Mouse (Mus musculus) kidney, adult 9 months (tissue): ENCODE measurements around the gene Fam240b.
"Not testable (repeated sequence)": the region's sequence is repeated elsewhere in the genome, so short reads cannot be mapped to it uniquely, and the experiment has no call there.

Source experiments
- DNase-seq: peaks from one replicate; pipeline ENCODE4 v3.0.0; 2022

The Fam240b gene

GRCm38 (mm10) chr13:64497692-64498091 lies at the start of gene Fam240b:
Gene Fam240b, minus strand, starts transcription at chr13:64497792.
- DNase-seq = no peak

GRCm38 (mm10) chr13:64530139-64530538 lies 32.5 kb upstream of the Fam240b start:
- no peak for DNase-seq

GRCm38 (mm10) chr13:64526515-64527285 lies 29.1 kb upstream of the Fam240b start:
- no peak for DNase-seq

- peak; percentile 7 for DNase-seq
These were observed 16.7 kb upstream of the Fam240b start for GRCm38 (mm10) chr13:64514247-64514646.

- no peak for DNase-seq
These were observed 14.0 kb upstream of the Fam240b start for GRCm38 (mm10) chr13:64511616-64512015.

DNA sequence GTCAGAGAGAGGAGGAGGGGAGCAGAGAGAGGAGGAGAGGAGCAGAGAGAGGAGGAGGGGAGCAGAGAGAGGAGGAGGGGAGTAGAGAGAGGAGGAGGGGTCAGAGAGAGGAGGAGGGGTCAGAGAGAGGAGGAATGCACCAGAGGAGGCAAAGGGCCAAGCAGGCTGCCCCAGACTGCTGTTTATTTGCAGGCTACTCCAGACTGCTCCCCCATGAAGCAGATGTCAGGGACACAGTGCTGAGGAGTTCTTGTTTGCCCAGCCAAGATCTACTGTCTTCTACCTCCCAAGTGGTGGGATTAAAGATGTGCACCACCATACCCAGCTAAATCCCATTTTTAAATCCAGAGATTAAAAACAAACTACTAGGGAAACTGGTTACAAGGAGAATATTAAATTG lies 9.8 kb upstream of the Fam240b start:
- DNase-seq = no peak

- no peak for DNase-seq
These were observed 5.2 kb upstream of the Fam240b start for GRCm38 (mm10) chr13:64502833-64503232.

- DNase-seq = no peak
These were observed 4.0 kb downstream of the Fam240b start for GRCm38 (mm10) chr13:64493586-64493985.

DNA sequence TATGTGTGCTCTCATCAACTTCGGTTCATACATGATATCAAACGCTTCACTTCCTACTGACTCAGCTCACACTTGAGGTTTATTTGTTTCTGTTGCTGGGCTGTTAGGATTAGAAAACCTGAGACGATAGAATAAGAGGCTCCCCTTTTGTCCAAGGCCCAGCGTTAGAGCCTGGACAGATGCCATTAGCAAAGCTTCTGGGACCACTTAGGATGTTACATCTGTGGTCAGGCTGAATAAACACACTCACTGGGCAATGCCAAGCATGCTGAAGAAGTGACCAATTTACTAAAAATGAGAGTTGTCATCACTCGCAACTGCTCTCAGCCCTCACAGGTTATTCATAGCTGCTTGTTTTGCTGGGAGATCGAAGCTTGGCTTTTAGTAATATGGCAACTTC lies 7.7 kb downstream of the Fam240b start:
- no peak for DNase-seq

DNA sequence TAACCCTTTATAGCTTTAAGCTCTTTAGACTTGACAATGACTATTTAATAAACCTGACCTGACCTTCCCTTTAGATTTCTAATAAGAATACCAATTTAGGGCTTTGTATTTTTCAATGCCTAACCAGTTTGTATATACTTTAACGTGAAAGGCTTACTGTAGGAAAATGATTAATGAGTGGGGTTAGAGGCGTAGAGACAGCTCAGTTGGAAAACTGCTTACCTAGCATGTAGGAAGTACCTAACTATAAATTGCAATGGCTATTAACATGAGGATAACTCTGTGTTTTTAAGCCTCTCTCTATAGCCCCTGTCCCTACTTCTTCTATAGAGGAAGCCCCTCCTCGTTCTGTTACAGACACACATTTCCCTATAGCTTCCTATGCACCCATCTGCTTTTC lies 17.6 kb downstream of the Fam240b start:
- no peak for DNase-seq

DNA sequence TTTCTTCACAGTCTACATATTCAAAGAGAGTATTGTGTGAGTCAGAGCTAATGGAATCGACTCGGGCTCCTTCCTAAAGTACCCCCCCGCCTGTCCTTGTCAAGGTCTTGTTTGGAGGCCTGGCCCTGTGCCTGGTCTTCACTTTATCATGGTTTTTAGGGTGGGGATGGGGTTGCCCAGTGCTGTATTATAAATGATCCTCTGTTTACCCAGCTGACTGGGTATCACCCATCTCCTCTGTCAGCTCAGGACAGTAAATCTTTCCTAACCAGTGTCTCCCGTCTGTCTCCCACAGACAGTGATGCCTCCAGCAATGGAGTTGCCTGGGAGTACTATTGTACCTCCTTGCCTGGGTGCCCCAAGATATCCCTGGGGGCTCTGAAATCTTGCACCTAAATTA lies 19.6 kb downstream of the Fam240b start:
- no peak for DNase-seq

GRCm38 (mm10) chr13:64467886-64468285 lies 29.7 kb downstream of the Fam240b start:
- DNase-seq = no peak

DNA sequence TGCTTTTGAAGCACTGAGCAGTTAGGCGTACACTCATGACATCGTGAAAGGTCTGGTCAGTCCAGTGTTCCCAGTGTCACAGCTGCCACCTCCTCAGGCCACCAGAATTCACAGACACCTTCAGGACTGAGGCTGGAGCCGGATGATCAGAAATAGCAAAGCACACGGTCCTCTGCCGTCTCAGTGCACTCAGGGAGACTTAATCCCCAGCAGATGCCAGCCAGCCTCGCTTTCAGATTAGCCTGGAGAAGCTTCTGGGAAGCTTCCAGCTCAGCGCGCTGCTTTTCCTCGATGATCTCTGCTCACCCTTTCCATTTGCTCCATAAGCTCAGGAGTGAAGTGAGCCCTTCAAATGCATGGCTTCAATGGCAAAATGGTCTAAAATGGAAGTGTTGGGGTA lies 32.4 kb downstream of the Fam240b start:
- DNase-seq = no peak

DNA sequence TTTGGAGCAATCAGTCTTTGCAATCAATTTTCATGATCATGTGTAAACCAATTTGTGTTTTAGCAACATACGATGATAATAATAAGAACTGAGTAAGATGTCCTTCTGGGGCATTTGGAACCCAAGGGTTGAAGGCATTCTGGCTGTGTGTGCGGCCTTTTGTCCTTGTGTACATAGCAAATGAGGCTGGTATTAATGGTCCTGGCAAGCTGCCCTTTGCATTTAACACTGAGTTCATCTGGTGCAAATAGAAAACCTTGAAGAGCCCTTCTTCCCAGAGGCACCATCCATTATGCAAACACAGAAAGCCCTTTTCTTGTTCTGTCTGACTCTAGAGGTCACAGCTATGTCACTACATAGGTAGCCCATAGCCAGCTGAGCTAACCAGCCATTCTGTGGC lies 35.0 kb downstream of the Fam240b start:
- peak; percentile 40 for DNase-seq

DNA sequence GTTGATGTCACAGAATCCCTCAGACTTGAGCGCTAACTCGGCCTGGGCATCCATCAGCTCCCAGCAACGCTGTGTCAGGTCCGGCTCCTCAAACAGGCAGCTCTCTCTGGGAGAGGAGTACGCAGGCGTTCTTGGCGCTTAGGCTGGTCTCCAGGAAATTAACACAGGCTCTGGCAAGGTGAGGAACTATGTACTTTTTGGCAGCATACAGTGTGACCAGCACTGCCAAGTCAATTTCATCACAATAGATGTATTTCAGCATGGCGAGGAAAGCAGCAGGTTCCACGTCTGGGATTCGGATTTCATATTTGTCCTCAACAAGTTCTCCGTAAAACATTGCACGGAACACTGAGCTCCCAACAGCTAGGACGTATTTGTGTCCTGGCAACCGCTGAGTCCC lies 39.4 kb downstream of the Fam240b start:
- DNase-seq = no peak

GRCm38 (mm10) chr13:64457225-64457978 lies 40.2 kb downstream of the Fam240b start:
- DNase-seq = not testable (repeated sequence)

DNA sequence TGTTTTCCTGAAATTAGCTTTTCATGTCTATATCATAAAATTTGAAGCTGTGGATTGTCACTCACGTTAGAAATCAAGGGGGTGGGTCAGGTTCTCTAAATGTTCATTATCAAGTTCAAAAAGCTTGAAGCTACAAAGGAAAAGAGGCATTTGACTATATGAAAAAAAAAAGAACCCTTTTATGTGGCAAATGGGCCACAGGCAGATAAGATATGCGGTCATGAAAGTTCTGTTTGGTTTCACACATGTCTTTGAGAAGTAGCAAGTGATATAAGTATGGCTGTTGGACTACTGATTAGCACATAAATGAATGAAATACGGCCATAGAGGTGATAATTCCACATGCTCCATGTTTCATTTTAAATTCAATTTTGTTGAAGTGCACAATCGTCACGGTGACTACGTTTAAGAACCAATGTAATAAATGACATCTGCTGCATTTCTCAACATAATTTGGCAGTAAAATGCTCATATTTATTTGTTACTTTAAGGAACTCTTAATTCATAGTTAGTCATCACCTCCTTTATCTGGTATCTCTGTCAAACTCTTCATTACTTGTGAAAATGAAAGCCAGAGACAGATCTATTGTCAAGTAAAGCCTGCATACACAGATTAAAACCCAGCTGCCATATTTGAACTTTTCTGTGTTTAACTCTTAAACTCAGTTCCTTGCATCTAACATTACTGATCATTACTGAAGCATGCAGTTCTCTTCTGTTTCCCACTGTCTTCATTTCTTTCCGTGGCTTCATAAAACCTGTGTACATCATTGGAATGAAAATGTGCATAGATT lies 47.4 kb downstream of the Fam240b start:
- no peak for DNase-seq

DNA sequence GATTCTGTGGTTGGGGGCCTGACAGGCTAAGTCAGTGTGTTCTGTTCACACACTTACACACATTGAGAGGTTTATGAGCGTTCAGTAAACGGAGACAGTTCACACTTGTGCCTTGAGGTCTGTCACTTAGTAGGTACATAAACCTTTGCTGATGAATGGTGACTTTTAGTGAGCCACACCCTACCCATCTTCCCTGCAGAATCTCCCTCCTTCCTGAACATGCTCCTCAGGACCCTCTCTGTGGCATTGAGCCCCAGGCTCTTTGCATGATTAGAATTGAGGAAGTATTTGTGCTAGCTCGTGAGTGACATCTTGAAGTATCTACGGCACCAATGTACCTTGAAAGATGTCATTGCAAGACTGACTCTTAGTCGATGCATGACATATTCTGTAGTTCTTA lies 48.9 kb downstream of the Fam240b start:
- DNase-seq = no peak

- peak; percentile 60 for DNase-seq
These were observed 49.6 kb downstream of the Fam240b start for GRCm38 (mm10) chr13:64447947-64448346.

- no peak for DNase-seq
These were observed 52.2 kb downstream of the Fam240b start for GRCm38 (mm10) chr13:64445254-64445920.

DNA sequence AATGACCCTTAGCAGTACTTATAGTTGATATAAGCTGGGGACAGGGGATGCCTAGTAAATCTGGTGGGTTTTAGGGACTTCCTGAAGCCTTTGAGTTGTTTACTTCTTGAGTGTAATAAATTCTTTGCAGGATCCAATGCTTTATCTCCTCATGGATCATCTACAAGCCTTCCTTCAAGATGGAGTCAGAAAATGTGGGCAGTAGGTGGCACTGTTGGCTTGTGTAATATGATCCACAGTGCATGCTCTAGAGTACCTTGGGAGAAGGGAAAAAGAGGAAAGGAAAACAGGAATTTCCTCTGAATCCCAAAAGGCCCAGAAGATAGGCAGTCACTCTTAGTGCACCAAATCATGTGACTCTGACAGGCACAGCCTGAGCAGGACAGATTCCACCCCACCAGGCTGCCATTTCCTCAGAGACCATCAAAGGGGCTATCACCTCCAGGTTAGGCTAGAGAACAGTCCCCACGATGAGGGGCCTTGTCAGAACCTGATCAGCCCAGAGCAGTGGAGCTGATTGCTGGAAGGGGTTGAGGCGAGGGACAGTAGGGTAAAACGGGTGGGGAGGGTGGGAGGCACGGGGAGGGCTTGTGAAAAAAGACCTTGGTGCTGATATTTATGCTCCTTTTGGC lies 54.2 kb downstream of the Fam240b start:
- peak; percentile 73 for DNase-seq

DNA sequence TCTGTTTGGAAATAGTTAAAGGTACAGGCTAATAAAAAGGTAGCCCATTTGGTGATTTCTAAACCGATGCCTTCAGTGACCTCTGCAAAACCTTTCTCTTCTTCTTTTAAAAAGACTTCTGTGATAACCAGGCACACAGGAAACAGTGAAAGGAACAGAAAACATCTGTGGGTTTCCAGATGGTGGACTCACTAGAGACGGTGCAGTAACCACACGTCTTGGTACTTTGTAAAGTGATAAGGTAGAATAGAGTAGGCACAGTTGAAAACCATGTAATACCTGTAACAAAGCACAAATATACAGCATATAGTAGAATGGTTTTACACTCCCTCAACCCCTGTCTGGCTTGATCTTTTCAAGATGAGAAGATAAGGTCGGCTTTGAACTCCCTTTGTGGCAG lies 57.0 kb downstream of the Fam240b start:
- no peak for DNase-seq
